Mouse (Mus musculus) heart, embryonic 16.5 days (tissue): ENCODE results near the gene Pbx2. TPM values are rescaled to one million over a fixed set of nuclear protein-coding genes. Genes with fewer than 3 reads are reported as not detected.
A peak's percentile ranks its signal among the peaks of the same experiment; 100 is the strongest.

Experiments
- ATAC-seq: fragments of 200-750 bp; cut with Nextera tagmentation; replicated peaks from 2 replicates; pipeline ENCODE4 v1.8.0; 2017; ENCODE audit warnings: moderate number of reproducible peaks; ENCODE audit not compliant: insufficient read depth, low FRiP score; ENCODE audit errors: extremely low read depth
- H3K27ac ChIP-seq: fragments of 300-500 bp; sonication (generic); 2 replicates; pipeline ENCODE4 v1.5.1; 2014; ENCODE audit warnings: mild to moderate bottlenecking, low read length, control low read depth, moderate library complexity
- H3K27me3 ChIP-seq: fragments of 300-500 bp; sonication (generic); 2 replicates; pipeline ENCODE4 v1.6.1; 2014; ENCODE audit warnings: low read length, mixed read lengths; ENCODE audit not compliant: control insufficient read depth, insufficient read depth
- H3K36me3 ChIP-seq: fragments of 300-500 bp; sonication (generic); 2 replicates; pipeline ENCODE4 v1.6.1; 2014; ENCODE audit not compliant: control insufficient read depth, insufficient read depth
- H3K4me1 ChIP-seq: fragments of 300-500 bp; sonication (generic); 2 replicates; pipeline ENCODE4 v1.6.1; 2014; ENCODE audit warnings: low read length, mixed read lengths; ENCODE audit not compliant: control insufficient read depth, insufficient read depth
- H3K4me2 ChIP-seq: fragments of 300-500 bp; sonication (generic); 2 replicates; pipeline ENCODE4 v1.6.1; 2014; ENCODE audit warnings: low read depth, mild to moderate bottlenecking, control low read depth, low read length
- H3K4me3 ChIP-seq: fragments of 300-500 bp; sonication (generic); 2 replicates; pipeline ENCODE4 v1.5.1; 2014; ENCODE audit warnings: mild to moderate bottlenecking, control low read depth, low read length
- H3K9ac ChIP-seq: fragments of 300-500 bp; sonication (generic); 2 replicates; pipeline ENCODE4 v1.6.1; 2014; ENCODE audit warnings: low read length, control low read depth
- H3K9me3 ChIP-seq: fragments of 300-500 bp; sonication (generic); replicated peaks from 2 replicates; pipeline ENCODE4 v1.6.1; 2016; ENCODE audit warnings: low read length; ENCODE audit not compliant: control insufficient read depth
- WGBS: fragments of 180-500 bp; shearing (Covaris S2); extraction: QIAGEN DNeasy Blood & Tissue Kit; methylation state at CpG from one replicate; pipeline ENCODE4 v1.1.7; 2014; 5-methylcytosine and 5-hydroxymethylcytosine counted together
- polyA plus RNA-seq: library from polyadenylated mRNA; unstranded; fragments of >200 nt; fragmentation: Nextera tagmentation; extraction: Ambion mirVana; gene quantifications from 2 replicates; pipeline ENCODE4 v1.2.1, GENCODE M21; 2015

Gene Pbx2
- polyA plus RNA-seq, 1 experiment from 2014 or later = 4.8 TPM

GRCm38 (mm10) chr17:34637459-34637858 lies 46.4 kb downstream of the Pbx2 start:
- Histone ChIP-seq H3K36me3 (no peaks in the 10 kb centered on the region), H3K4me1 (peaks cover 10% of the 10 kb centered on the region; the same call in 1 of the 2 replicates), H3K27me3 (peaks cover 9% of the 10 kb centered on the region), H3K9me3 (no peaks in the 10 kb centered on the region; the same call in 1 of the 2 replicates), H3K4me3 (no peak overlapping the region), H3K9ac (no peak overlapping the region), H3K27ac (no peak overlapping the region), H3K4me2 (no peak overlapping the region)
- 53% methylated on average over 3 of the region's 3 CpGs for WGBS
- no peak for ATAC-seq

GRCm38 (mm10) chr17:34639461-34640255 lies 48.6 kb downstream of the Pbx2 start:
- no peak overlapping the region for H3K4me3 ChIP-seq
- no peak overlapping the region; the same call in 1 of the 2 replicates for H3K27ac ChIP-seq
- ATAC-seq = no peak
- H3K9ac ChIP-seq = no peak overlapping the region
- no peaks in the 10 kb centered on the region; the same call in 1 of the 2 replicates for H3K9me3 ChIP-seq
- WGBS = 81% methylated on average over 7 of the region's 7 CpGs
- no peaks in the 10 kb centered on the region for H3K36me3 ChIP-seq
- no peaks in the 10 kb centered on the region for H3K27me3 ChIP-seq
- H3K4me1 ChIP-seq = peaks cover 10% of the 10 kb centered on the region; the same call in 1 of the 2 replicates
- no peak overlapping the region for H3K4me2 ChIP-seq

GRCm38 (mm10) chr17:34640778-34641601 lies 49.9 kb downstream of the Pbx2 start:
- ATAC-seq = peak; percentile 24; the same call in 1 of the 2 replicates
- Histone ChIP-seq H3K27ac (peak overlapping the region; percentile 75), H3K4me3 (no peak overlapping the region), H3K36me3 (no peaks in the 10 kb centered on the region), H3K9me3 (no peaks in the 10 kb centered on the region; the same call in 1 of the 2 replicates), H3K4me1 (peaks cover 17% of the 10 kb centered on the region), H3K4me2 (0 out of 2 replicates have a peak overlapping the region, but pooled peaks have one; percentile 1), H3K27me3 (no peaks in the 10 kb centered on the region), H3K9ac (peak overlapping the region; percentile 33; the same call in 1 of the 2 replicates)
- WGBS = 18% methylated on average over 11 of the region's 11 CpGs

DNA sequence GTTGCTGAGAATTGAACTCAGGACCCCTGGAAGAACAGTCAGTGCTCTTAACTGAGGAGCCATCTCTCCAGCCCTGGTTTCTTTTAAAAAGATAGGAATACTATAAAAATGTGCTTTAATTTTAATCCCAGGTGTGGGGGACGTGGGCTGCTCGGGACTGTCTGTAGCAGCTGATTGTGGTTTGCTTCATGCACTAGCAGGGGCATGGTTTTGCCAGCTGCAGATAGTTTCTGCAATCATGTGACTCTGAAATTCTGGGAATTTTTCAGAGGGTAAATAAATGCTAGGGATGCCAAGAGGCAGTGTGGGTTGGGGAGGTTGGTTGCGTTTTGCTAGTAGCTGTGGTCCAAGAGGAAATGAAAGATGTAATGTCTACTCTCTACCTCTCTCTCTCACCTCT lies 50.9 kb downstream of the Pbx2 start:
- 73% methylated on average over 3 of the region's 3 CpGs for WGBS
- peaks cover 21% of the 10 kb centered on the region for H3K4me1 ChIP-seq
- no peak overlapping the region for H3K9ac ChIP-seq
- H3K9me3 ChIP-seq = no peaks in the 10 kb centered on the region; the same call in 1 of the 2 replicates
- H3K27me3 ChIP-seq = no peaks in the 10 kb centered on the region
- H3K4me2 ChIP-seq = no peak overlapping the region
- no peaks in the 10 kb centered on the region for H3K36me3 ChIP-seq
- no peak overlapping the region for H3K4me3 ChIP-seq
- H3K27ac ChIP-seq = no peak overlapping the region
- ATAC-seq = no peak

DNA sequence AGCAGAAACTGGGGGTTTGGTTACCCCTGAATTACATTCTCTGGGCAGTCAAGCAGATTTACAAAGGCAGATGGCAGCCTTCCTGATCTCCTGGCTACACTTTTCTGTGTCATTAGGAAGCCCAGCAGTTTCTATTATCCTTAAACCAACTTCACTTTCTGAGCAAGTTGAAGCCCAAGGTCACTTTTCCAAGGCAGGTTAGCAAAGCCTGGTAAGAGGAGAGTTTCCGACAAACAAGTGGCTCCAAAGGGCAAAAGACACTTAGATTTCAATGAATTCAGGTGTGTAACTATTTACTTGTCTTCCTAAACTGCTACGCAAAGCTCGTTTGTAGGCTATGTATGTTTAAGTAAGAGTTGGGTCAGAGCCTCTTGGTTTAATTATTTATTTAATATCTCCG lies 52.3 kb downstream of the Pbx2 start:
- Histone ChIP-seq H3K9ac (no peak overlapping the region), H3K4me3 (no peak overlapping the region), H3K9me3 (no peaks in the 10 kb centered on the region; the same call in 1 of the 2 replicates), H3K27ac (no peak overlapping the region), H3K4me2 (no peak overlapping the region), H3K27me3 (no peaks in the 10 kb centered on the region), H3K4me1 (peaks cover 28% of the 10 kb centered on the region), H3K36me3 (no peaks in the 10 kb centered on the region)
- WGBS = 87% methylated on average over 4 of the region's 4 CpGs
- ATAC-seq = no peak

DNA sequence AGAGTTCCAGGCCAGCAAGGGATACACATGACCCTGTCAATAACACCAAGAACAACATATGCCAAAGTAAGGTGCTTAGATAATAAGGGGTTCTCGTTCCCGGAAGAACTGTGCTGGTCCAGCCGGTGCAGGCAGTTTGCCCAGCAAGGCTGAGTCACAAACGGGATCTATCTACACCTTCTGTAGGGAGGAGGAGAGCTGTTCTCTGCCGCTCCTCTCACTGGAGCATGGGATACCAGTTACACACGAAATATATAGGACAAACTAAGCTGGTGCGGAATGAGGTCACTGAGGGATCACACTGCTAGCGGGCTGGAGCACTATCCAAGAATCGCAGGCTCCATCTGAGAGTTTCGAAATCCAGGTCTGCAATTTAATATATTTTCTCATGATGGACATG lies 52.9 kb downstream of the Pbx2 start:
- ATAC-seq = no peak
- peaks cover 28% of the 10 kb centered on the region for H3K4me1 ChIP-seq
- H3K9ac ChIP-seq = no peak overlapping the region
- no peaks in the 10 kb centered on the region for H3K27me3 ChIP-seq
- H3K27ac ChIP-seq = no peak overlapping the region
- no peak overlapping the region for H3K4me3 ChIP-seq
- H3K4me2 ChIP-seq = no peak overlapping the region
- no peaks in the 10 kb centered on the region for H3K36me3 ChIP-seq
- WGBS = 71% methylated on average over 10 of the region's 10 CpGs
- H3K9me3 ChIP-seq = no peaks in the 10 kb centered on the region; the same call in 1 of the 2 replicates

- H3K27me3 ChIP-seq = no peaks in the 10 kb centered on the region
- no peaks in the 10 kb centered on the region for H3K36me3 ChIP-seq
- no peaks in the 10 kb centered on the region for H3K9me3 ChIP-seq
- H3K4me1 ChIP-seq = peaks cover 28% of the 10 kb centered on the region
- H3K4me3 ChIP-seq = peak within 1 kb of the TSS; percentile 74
- peak within 1 kb of the TSS; percentile 81 for H3K27ac ChIP-seq
- ATAC-seq = peak; percentile 78
- WGBS = under 1% methylated on average over 16 of the region's 16 CpGs
- H3K9ac ChIP-seq = peak within 1 kb of the TSS; percentile 83
- peak within 1 kb of the TSS; percentile 78 for H3K4me2 ChIP-seq
Observed at GRCm38 (mm10) chr17:34644608-34645007, 53.5 kb downstream of the Pbx2 start, which contains the start of gene Fkbpl. TSS of gene Fkbpl (plus strand) at chr17:34644764.

- WGBS = 38% methylated on average over 10 of the region's 10 CpGs
Observed at GRCm38 (mm10) chr17:34645256-34645829, 54.3 kb downstream of the Pbx2 start.

More at GRCm38 (mm10) chr17:34645256-34645829, 54.3 kb downstream of the Pbx2 start:
- Histone ChIP-seq H3K27ac (0 out of 2 replicates have a peak overlapping the region, but pooled peaks have one; percentile 37), H3K9ac (peak overlapping the region; percentile 83), H3K4me1 (peaks cover 27% of the 10 kb centered on the region), H3K4me3 (peak overlapping the region; percentile 74), H3K27me3 (no peaks in the 10 kb centered on the region), H3K36me3 (no peaks in the 10 kb centered on the region), H3K4me2 (peak overlapping the region; percentile 78), H3K9me3 (no peaks in the 10 kb centered on the region)
- no peak for ATAC-seq
